Mouse (Mus musculus) cerebellum, adult 18-20 months (tissue): ENCODE results near the gene Adnp.

Experiments used
- DNase-seq, 2 experiments: peaks; one replicate each; pipeline ENCODE4 v3.0.0; 2021

Gene Adnp

DNA sequence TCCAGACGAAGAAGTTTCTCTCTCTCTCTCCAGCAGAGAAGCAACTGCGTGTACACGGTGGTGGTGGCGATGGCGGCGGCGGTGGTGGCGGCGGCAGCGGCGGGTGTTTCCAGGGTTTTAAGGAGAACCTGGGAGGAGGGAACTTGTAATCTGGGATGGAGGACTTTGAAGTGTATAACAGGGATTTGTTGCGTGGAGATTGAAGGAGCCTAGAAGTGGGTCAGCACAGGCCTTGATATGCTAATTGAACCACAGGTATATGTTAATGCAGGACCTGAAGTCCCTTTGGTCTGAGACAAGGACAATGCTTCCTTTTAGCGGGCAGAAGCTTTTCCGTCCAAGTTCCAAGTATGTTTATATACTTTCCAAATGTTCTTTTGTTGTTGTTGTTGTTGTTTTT, 50.6 kb downstream of the Adnp start:
- DNase-seq, result no peak

DNA sequence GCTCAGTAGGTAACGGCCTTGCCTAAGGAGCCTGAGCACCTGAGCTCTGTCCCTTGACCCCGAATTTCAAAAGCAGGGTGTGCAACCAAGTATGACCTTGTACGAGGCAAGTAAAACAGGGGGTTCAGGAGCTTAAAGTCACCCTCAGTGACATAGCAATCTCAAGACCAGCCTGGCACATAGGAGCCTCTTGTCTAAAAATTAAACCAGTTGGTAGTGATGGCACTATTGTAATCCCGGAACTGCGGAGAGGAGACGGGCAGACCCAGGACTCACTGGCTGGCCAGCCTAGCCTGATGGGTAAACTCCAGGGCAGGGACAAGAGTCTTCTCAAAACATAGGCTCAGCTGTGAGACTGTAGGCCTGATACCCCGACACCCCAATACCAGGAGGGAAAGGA, 51.2 kb downstream of the Adnp start:
- DNase-seq, result no peak

DNA sequence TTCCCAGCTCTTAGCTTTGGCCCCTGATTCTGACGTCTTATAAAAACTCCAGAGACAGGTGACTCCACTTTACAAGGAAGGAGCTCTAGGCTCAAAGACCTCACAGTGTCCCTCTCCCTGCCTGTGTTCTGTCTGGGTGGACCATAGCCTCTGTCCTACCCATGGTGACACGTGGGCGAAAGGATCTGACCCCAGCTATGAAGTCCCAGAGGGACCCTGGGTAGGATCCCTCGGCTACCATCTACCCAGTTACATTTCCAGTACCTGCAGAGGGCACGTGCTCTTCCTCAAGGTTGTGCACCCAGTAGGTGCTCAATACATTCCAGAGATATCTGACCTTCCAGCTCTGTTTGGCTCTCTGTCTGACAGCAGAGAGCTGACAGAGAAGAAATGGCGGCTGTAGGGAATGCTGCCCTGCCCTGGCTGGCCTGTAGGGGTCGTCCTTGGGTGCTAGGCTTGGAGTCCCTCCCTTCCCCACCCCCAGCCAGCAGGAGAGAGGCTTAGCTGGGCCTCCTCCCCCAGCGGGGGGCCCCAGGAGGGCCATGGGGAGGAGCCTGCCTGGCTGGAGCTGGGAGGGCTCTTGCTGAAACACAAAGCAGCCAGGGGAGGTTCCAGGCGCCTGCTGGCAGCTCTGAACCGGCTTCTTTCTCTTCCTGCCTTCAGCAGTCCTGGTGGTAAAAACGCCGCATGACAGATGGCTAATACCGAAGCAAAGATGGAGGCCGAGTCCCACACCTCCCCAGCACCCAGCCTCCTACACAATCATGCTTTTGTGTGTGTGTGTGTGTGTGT, 52.6 kb downstream of the Adnp start:
- DNase-seq, result peak; percentile 13 to 14

DNA sequence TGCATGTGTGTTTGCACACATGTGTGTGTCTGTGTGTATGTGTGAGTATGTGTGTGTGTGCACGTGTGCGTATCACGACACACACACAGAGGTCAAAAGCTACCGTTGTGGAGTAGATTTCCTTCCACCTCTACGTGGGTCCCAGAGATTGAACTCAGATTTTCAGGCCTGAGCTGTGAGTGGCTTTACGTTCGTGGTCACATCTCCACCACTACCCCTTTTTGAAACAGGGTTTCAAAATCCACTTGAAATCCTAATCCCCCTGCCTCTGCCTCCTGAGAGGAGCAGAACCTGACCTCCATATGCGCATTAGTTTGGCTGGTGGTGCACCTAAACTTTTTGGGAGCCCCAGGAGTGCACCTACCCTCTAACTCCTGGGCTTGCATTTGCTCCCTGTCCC, 57.7 kb downstream of the Adnp start:
- DNase-seq, result no peak

DNA sequence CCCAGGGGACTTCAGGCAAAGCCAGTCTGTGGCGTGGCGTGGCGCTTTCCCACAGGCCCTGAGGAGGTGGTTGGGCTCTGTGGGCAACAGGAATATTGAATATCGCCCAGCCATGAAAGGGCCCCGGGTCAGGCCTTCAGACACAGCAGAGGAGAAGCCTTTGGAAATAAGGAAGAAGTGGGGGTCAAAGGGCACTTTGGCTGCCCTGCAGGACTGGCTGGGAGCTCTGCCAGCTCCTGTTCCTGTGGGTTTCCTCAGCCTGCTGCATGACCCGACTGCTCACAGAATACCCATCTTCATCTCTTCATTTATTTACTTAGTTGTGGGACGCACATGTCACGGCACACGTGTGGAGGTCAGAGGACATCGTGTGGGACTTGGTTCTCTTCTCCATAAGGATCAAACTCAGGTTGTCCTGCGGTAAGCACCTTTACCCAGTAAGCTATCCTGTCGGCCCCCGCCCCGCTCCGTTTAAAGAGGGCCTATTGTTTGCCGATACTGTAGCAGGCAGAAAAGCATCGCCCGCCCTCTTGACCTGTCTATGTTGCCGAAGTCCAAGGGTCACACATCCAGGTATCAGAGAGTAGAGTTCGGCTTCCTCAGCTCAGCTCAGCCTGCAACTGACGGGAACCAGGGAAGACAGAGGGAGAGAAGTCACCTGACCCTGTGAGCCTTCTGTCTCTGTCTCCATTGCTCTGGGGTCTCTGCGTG, 59.0 kb downstream of the Adnp start:
- no peak for DNase-seq

DNA sequence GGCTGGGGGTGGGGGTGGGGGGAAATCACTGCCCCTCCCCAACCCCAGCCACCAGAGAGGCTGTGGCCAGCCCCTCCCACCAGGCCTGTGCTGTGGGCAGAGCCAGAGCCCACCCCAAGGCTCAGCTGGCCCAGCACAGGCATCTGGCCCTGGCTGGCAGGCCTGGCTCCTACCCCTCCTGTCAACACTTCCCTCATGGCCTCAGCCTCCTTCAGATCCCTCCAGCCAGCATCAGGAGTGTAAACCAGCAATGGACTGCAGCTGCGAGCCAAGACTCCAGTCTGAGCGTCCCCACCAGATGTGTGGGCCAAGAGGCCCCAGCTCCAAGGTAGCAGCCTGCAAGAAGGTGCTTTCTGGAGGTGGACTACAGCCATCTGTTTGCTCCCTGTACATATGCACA, 61.5 kb downstream of the Adnp start:
- no peak for DNase-seq

DNA sequence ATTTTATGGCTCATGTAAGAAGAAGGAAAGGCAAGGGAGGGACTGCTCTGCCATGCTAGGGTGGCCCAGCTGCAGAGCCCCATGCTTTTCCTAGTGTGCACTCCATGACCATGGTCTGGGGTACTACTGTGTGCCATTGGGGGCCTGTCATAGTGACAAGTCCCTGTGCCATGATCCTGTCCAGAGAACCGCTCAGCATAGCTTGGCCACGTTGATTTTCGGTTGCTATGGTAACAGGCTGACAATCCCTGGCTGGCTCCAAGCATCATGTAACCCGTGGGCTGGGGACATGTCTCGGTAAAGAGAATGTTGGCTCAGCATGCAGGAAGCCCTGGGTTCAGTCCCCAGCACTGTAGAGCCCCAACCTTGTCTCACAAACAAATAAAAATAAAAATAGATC, 63.1 kb downstream of the Adnp start:
- no peak for DNase-seq

DNA sequence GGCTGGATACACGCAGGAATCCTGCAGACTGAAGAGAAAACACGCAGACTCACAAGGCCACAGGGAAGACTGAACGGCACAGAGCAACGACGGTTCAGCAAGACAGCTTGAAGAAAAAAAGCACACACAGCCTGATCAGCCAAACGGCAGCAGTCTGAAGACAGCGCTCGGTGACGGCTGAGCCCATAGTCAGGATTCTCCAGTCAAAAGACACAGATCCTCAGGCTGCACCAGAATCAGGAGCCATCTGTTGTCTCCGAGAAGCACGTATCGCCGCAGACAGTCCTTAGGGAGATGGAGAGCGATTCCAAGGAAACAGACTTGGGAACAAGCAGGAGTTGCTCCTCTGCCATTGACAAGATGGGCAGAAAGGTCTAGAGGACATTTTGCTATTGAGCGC, 69.8 kb downstream of the Adnp start:
- DNase-seq, result no peak
